Mouse (Mus musculus): Measurements from ENCODE around the gene Htra3. TPM values are rescaled to one million over a fixed set of nuclear protein-coding genes. Genes with fewer than 3 reads are reported as not detected.

Gene Htra3
- total RNA-seq, 2 experiments from 2014 or later = 5.9 TPM

DNA sequence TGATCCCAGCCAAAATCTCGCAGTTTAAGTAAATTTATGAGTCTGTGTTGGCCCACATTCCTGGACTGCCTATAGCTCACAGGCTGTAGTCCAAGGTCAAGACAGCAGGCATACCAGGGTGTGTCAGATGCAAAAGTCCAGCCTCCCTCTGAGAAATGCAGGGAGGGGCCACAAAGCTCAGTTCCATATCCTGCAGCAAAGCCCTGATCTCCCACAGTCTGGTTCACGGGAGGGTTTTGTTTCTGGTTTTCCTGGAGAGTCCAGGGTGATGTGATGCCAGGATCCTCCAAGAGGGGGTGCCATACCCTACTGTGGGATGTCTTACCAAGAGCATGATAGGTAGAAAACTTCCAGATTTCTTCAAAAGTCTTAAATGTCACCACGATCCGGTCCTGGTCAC lies 38.4 kb upstream of the Htra3 start:
- Histone ChIP-seq H3K27ac (no peak overlapping the region), H3K4me3 (no peak overlapping the region)
- peak; percentile 76 for TF ChIP-seq CTCF (IDR thresholded peaks at IDR 0.05)
- intact Hi-C loops (cut with DNase I) = no loop called here
- DNase-seq (ENCODE audit: extremely low spot score in 1 of 2, low spot score in 2 of 2) = peak; percentile 30 to 62

DNA sequence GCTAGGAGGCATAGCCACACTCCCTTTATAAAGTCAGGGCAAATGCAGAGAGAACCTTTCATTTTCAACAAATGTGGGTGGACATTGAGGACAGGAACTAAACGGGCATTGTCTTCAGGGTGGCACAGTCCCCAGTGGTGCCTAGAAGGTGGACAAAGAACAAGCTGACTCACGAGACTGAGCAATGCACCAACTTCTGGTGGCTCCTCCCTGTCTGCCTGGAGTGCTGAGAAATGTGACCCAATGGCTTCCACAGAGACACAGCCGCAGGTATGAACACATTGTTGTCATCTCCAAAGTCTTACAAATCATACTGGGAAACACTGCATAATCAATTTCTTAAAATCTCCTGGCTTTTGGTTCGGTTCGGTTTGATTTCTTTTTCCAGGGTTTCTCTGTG lies 37.9 kb upstream of the Htra3 start:
- no peak for DNase-seq (ENCODE audit: extremely low spot score in 1 of 2, low spot score in 2 of 2)
- intact Hi-C loops (cut with DNase I) = no loop called here
- Histone ChIP-seq H3K27ac (no peak overlapping the region), H3K4me3 (no peak overlapping the region)
- no peak for TF ChIP-seq CTCF (IDR thresholded peaks at IDR 0.05)

DNA sequence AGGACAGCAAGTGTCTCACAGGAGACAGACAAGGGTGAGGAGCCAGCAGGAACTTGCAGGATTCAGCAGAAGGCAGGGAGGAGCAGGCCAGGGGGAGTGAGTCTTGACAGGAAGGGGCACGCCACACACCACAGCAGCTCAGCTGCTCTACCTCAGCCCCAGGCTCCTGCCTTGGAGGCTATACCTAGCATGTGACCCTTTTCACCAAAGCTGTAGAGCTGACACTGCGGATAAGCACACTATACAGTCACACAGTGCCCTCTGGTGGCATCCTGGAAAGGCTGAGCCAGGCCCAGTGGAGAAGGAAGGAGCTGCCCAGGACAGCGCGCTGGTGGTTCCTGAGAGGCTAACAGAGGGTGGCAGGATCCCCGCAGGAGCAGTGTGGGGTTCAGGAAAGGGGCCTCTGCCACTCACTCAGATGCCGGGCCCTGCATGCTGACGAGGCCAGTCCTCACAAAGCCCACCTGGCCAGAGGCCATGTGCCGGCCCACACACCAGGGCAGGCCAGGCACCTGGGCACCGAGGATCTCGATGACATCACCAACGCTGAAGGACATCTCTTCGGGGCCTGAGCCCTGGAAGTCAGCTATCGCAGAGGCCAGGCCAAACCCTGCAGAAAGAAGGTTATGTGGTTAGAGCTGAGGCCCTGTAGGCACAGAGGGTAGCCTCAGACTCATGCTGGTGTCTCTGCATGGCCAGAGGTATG lies 34.2 kb upstream of the Htra3 start:
- intact Hi-C loops (cut with DNase I) = loop anchor here (1.0 kb wide), 2 partner anchors 119 to 190 kb away; no protein-coding TSS in a partner anchor
- DNase-seq (ENCODE audit: extremely low spot score in 1 of 2, low spot score in 2 of 2) = peak; percentile 69 to 70
- TF ChIP-seq CTCF (IDR thresholded peaks at IDR 0.05) = peak; percentile 77
- Histone ChIP-seq H3K4me3 (no peak overlapping the region), H3K27ac (no peak overlapping the region)

DNA sequence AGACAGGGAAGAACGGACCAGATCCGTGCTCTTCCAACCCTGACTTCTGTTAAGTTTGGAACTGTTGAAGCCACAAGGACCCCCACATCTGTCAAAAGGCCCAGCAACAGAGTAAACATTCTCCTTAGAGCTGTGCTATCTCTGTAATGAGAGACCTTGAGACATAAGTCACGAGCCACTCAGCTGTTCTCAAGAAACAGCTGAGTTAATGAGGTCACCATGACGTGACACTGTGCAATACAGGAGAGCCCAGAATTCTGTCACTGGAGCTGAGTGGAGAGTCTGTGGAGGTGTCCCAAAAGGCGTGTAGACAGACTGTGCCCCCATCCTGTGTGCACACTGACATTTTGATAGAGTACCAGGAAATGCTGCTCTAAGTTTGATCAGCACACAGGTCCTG lies 32.9 kb upstream of the Htra3 start:
- TF ChIP-seq CTCF (IDR thresholded peaks at IDR 0.05) = no peak
- intact Hi-C loops (cut with DNase I) = no loop called here
- no peak for DNase-seq (ENCODE audit: extremely low spot score in 1 of 2, low spot score in 2 of 2)
- Histone ChIP-seq H3K4me3 (no peak overlapping the region), H3K27ac (no peak overlapping the region)

DNA sequence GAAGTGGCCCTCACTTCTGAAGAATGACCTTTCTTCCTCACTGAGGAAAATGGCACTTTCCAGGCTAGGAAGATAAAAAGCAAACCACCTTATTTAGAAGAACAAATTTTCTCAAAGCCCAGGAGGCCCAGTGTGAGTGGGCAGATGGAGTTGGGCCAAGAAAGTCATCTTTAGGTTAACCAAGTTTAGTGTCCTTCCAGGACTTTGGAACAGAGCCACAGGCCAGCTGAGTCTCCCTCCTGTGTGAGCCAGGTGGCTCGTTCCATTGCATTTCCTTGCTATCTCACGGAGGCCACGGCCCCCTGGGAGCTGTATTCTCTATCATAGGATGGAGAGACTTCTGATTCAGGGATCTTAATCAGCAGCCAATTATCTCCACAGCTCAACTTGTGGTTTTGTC lies 31.3 kb upstream of the Htra3 start:
- intact Hi-C loops (cut with DNase I) = no loop called here
- no peak for TF ChIP-seq CTCF (IDR thresholded peaks at IDR 0.05)
- Histone ChIP-seq H3K4me3 (no peak overlapping the region), H3K27ac (no peak overlapping the region)
- no peak for DNase-seq (ENCODE audit: extremely low spot score in 1 of 2, low spot score in 2 of 2)

DNA sequence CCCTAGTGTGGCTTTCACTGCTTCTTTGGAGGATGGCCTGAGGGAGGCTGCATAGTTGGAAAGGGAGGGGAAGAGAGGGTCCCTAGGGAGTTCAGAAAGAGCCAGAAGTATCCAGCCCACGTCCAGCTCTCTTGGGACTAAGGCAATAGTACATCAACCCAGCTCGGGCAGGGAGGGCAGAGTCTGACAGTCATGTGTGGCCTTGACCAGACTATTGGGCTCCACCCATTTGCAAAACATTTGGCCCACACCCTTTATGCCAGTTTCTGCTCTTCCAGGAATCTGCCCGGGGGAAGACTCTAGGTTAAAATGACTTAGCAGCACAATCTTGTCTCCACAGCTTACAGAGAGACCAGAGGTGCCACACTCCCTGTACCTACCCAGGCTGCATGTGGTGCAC lies 30.9 kb upstream of the Htra3 start:
- Histone ChIP-seq H3K27ac (no peak overlapping the region), H3K4me3 (no peak overlapping the region)
- intact Hi-C loops (cut with DNase I) = no loop called here
- no peak for TF ChIP-seq CTCF (IDR thresholded peaks at IDR 0.05)
- DNase-seq (ENCODE audit: extremely low spot score in 1 of 2, low spot score in 2 of 2) = no peak

DNA sequence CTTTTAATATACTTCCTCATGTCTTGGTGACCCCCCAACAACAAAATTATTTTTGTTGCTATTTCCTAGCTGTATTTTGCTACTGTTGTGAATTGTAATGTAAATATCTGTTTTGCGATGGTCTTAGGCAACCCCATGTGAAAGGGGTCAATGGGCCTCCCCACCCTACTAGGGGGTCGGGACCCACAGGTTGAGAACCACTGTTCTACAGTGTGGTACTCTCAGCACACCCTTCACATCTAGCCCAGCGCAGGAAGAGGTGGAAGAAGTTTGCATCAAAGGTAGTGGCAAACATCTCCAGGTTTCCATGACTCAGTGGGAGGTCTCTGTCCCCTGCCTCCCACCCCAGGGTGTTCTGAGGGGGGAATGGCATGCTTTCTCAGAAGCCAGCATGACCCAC lies 25.8 kb upstream of the Htra3 start:
- DNase-seq (ENCODE audit: extremely low spot score in 1 of 2, low spot score in 2 of 2) = no peak
- no peak overlapping the region for H3K4me3 ChIP-seq
- no peak for TF ChIP-seq CTCF (IDR thresholded peaks at IDR 0.05)
- intact Hi-C loops (cut with DNase I) = no loop called here
- H3K27ac ChIP-seq = no peak overlapping the region

DNA sequence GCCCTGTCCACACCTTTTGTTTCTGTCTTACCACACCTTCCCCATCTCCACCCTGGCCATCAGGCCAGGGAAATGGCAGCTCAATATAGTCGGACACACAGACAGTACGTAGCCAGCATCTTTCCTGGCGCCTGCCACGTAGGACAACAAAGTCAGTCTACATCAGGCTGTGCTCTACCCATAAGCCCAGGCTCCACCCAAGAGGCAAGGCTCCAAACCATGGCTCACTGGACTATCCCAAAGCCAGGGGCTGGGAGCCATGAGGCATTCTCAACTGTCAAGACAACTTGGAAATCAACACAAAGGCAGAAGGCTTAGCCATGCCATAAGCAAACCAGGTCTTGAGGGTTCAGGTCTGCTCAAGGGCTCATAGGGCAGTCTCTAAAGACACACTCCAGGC lies 24.2 kb upstream of the Htra3 start:
- intact Hi-C loops (cut with DNase I) = loop anchor here (5.0 kb wide), 1 partner anchor 273 kb away; no protein-coding TSS in a partner anchor
- DNase-seq (ENCODE audit: extremely low spot score in 1 of 2, low spot score in 2 of 2) = no peak
- Histone ChIP-seq H3K4me3 (no peak overlapping the region), H3K27ac (no peak overlapping the region)
- TF ChIP-seq CTCF (IDR thresholded peaks at IDR 0.05) = no peak

DNA sequence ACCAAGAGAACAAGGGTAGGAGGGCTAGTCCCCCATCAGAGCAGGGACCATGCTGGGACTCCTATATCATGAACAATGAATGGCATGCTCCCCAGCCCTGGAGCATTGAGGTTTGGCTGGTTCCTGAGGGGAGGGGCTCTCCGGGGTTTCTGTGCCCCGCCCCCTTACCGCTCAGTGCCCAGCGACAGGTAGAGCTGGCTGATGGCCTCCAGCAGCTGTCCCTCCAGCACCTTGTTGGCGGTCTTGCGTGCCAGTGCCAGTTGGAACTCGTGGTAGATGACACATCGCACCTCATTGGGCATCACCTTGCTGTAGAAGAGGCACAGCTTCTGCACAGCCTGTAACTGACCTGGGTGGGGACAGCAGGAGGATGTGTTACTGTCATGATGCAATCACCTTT lies 23.6 kb upstream of the Htra3 start:
- Histone ChIP-seq H3K4me3 (no peak overlapping the region), H3K27ac (no peak overlapping the region)
- TF ChIP-seq CTCF (IDR thresholded peaks at IDR 0.05) = no peak
- DNase-seq (ENCODE audit: extremely low spot score in 1 of 2, low spot score in 2 of 2) = no peak
- intact Hi-C loops (cut with DNase I) = loop anchor here (5.0 kb wide), 1 partner anchor 274 kb away; no protein-coding TSS in a partner anchor

DNA sequence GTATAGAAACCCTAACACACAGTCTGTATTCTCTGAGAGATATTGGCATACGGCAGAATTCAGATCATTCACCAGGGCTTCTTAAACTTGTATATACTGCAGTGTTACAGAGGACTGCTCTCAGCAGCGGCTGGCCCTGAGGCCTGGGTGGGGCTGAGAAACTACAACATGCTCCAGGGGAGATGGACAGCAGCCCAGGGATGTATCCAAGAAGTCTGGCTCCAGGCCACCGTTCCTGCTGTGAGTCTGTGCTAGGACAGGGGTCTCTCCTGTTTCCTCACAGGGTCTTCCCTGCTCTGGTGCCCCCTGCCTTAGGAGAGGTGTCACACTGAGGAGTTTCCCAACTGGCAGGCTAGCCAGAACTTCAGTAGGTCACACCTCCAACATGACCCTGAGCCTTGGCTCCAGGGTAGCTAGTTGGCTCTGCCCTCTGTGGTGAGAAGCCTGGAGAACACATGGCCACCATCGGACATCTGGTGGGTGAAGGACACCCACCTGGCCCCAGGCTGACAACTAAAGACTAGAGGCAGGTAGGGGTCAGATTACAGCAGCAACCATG lies 23.1 kb upstream of the Htra3 start:
- no peak for DNase-seq (ENCODE audit: extremely low spot score in 1 of 2, low spot score in 2 of 2)
- TF ChIP-seq CTCF (IDR thresholded peaks at IDR 0.05) = no peak
- H3K4me3 ChIP-seq = no peak overlapping the region
- intact Hi-C loops (cut with DNase I) = loop anchor here (1.0 to 5.0 kb wide), 2 partner anchors 55 to 275 kb away; partner anchors contain the start of gene Ablim2
- H3K27ac ChIP-seq = no peak overlapping the region

DNA sequence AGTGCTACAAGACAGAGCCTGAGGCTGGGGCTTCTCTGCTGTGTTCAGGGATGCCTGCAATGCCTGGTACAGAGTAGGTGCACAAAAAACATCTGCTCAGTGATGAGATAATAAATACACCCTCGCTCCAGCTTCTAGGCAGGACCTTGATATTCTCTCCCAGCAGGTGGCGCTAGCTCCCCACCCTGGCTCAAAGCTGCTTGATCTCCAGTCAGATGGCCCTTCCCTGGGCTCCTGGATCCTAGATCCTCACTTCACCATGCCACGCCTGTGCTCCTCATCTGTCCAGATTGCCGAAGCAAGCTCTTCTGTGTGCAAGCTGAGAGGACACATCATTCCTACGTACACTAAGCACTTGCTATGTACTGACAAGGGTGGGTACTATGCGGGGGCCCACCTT lies 21.5 kb upstream of the Htra3 start:
- no peak overlapping the region for H3K27ac ChIP-seq
- TF ChIP-seq CTCF (IDR thresholded peaks at IDR 0.05) = peak; percentile 86
- no peak overlapping the region for H3K4me3 ChIP-seq
- peak; percentile 66 to 75 for DNase-seq (ENCODE audit: extremely low spot score in 1 of 2, low spot score in 2 of 2)
- intact Hi-C loops (cut with DNase I) = loop anchor here (1.0 to 5.0 kb wide), 2 partner anchors 157 to 276 kb away; no protein-coding TSS in a partner anchor

DNA sequence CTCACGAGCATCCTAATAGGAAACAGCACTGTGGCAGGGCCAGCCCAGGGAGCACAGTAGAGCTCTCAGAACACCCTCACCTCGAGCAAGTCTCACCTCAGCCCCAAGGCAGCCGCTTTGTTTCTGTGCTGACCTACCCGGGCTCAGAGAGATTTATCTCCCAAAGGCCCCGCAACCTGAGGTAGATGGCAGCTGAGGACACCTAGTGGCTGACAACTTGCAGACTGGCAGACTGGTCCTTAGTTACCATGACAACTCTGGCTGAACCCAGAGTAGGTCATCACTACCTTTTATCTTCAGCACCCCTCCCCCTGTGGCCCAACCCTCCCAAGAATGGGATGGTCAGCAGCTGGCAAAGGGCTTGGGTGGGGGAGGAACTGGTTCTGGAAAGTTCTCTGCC lies 16.2 kb upstream of the Htra3 start:
- intact Hi-C loops (cut with DNase I) = loop anchor here (5.0 kb wide), 1 partner anchor 99 kb away; no protein-coding TSS in a partner anchor
- TF ChIP-seq CTCF (IDR thresholded peaks at IDR 0.05) = peak; percentile 59
- Histone ChIP-seq H3K27ac (no peak overlapping the region), H3K4me3 (no peak overlapping the region)
- peak; percentile 27 to 32 for DNase-seq (ENCODE audit: extremely low spot score in 1 of 2, low spot score in 2 of 2)

DNA sequence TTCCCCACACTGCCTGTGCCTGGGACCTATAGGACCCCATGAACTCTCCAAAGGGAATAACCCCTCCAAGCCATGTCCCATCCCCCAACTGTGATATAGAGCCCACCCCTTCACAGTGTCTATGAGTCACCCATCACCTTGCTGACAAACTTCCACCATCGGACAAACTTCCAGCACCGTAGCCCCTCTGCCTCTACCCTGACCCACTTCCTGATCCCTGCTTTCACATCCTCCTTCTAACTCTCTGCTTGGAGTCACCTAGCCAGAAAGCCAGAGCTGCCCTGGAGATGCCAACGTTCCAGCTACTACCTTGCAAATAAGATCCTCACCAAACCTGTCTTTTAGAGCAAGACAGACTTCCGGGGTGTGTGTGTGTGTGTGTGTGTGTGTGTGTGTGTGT lies 14.1 kb upstream of the Htra3 start:
- no peak overlapping the region for H3K27ac ChIP-seq
- TF ChIP-seq CTCF (IDR thresholded peaks at IDR 0.05) = no peak
- intact Hi-C loops (cut with DNase I) = no loop called here

More for the DNA sequence above, 14.1 kb upstream of the Htra3 start:
- no peak overlapping the region for H3K4me3 ChIP-seq
- no peak for DNase-seq (ENCODE audit: extremely low spot score in 1 of 2, low spot score in 2 of 2)
